Mouse (Mus musculus): ENCODE measurements around the gene Muc1. TPM values are rescaled to one million over a fixed set of nuclear protein-coding genes. Genes with fewer than 3 reads are reported as not detected.

Gene Muc1
- total RNA-seq, 2 experiments from 2014 or later = 0.13 to 0.22 TPM

DNA sequence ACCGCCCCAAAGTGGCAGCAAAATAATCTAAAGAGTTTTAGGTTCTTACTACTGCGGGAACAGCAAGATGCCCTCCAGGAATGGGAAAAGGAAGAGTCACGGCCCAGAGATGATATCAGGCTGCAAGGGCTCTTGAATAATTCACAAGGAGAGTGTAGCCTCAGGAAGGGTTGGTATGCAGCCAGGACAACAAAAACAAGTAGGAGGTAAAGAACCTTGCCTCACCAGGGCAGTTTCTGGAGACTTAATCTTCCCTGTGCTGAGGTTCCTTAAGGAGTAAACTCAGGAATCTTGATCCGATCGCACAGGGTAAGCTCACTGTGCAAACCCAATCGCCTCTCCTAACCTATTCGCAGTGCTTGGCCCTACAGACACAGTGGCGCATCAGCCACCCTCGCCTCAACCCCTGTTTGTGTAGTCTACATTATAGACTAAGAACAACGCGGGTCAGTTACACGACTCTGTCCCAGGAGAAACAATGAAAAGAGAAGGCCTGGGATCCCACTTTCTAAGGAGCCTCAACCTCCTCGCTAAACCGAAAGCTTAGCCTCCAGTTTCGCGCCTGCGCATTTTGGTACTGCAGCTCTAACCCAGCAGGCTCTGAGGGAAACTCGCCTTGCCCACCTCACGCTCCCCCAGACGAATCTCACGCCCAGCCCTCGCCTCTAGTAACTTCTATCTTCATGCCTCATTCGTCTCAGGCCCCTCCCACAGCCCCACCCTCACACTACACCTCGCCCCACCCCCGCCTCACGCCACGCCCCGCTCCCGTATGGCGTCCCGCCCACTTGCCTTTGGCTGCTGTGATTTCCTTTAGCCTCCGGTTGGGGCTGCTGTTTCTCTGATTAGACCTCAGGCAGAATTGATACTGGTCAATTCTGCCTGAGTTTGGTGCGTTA lies 32.6 kb upstream of the Muc1 start:
- H3K4me3 ChIP-seq = peak overlapping the region; percentile 70
- DNase-seq = peak; percentile 94
- TF ChIP-seq CTCF (IDR thresholded peaks at IDR 0.05) = peak; percentile 56
- intact Hi-C loops (cut with DNase I) = loop anchor here (2.0 kb wide), 1 partner anchor 19 kb away; the partner anchor contains the start of gene Thbs3
- peak overlapping the region; percentile 84 for H3K27ac ChIP-seq

- Histone ChIP-seq H3K27ac (no peak overlapping the region), H3K4me3 (no peak overlapping the region)
- intact Hi-C loops (cut with DNase I) = no loop called here
- no peak for DNase-seq
- no peak for TF ChIP-seq CTCF (IDR thresholded peaks at IDR 0.05)
These were observed 29.0 kb upstream of the Muc1 start for GRCm38 (mm10) chr3:89199839-89200238.

GRCm38 (mm10) chr3:89202253-89203141 lies 26.4 kb upstream of the Muc1 start, which contains the start of gene Gba:
TSS of gene Gba (plus strand) at chr3:89202928.
- peak; percentile 85 for DNase-seq
- TF ChIP-seq CTCF (IDR thresholded peaks at IDR 0.05) = no peak
- H3K27ac ChIP-seq = peak within 1 kb of the TSS; percentile 81
- peak within 1 kb of the TSS; percentile 77 for H3K4me3 ChIP-seq
- intact Hi-C loops (cut with DNase I) = no loop called here

- no peak for DNase-seq
- TF ChIP-seq CTCF (IDR thresholded peaks at IDR 0.05) = no peak
- Histone ChIP-seq H3K4me3 (peak overlapping the region; percentile 77), H3K27ac (peak overlapping the region; percentile 81)
- intact Hi-C loops (cut with DNase I) = no loop called here
These were observed 25.7 kb upstream of the Muc1 start for GRCm38 (mm10) chr3:89203142-89203514.

DNA sequence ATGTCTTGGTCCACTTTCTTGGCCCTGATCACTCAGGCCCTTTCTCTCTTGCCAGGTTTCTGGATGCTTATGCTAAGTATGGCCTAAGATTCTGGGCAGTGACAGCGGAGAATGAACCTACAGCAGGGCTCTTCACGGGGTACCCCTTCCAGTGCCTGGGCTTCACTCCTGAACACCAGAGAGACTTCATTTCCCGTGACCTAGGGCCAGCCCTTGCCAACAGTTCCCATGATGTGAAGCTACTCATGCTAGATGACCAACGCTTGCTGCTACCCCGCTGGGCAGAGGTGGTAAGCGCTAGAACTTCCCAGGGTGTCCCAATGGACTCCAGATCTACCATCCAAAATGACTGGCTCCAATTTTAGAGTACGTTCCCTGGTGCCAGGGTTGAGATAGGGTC lies 22.8 kb upstream of the Muc1 start:
- no peak overlapping the region for H3K4me3 ChIP-seq
- H3K27ac ChIP-seq = no peak overlapping the region
- intact Hi-C loops (cut with DNase I) = no loop called here
- no peak for DNase-seq
- TF ChIP-seq CTCF (IDR thresholded peaks at IDR 0.05) = no peak

- no peak overlapping the region for H3K27ac ChIP-seq
These were observed 22.2 kb upstream of the Muc1 start for GRCm38 (mm10) chr3:89206695-89207094.

DNA sequence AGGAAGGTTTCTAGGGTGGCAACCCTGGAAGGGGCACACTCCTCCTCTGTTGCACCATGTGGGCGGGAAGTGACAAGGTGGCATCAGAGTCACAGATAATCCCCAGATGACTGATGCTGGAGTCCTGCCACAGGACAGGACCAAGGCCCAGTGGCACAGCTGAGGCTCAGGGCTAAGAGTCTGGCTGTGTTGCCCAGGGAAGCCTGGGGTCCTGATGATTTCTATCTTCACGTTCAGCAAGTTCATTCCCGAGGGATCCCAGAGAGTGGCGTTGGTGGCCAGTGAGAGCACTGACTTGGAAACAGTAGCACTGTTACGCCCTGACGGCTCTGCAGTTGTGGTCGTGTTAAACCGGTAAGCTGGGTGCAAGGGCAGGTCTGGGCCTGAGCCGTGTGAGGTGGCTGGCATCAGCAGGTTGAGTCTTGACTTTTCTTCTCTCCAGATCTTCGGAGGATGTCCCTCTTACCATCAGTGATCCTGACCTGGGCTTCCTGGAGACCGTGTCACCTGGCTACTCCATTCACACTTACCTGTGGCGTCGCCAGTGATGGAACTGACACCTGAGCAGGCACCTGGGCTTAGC lies 20.7 kb upstream of the Muc1 start:
- no peak overlapping the region for H3K4me3 ChIP-seq
- intact Hi-C loops (cut with DNase I) = no loop called here
- DNase-seq = no peak
- TF ChIP-seq CTCF (IDR thresholded peaks at IDR 0.05) = no peak
- H3K27ac ChIP-seq = no peak overlapping the region

More at GRCm38 (mm10) chr3:89206695-89207094, 22.2 kb upstream of the Muc1 start:
- H3K4me3 ChIP-seq = no peak overlapping the region
- TF ChIP-seq CTCF (IDR thresholded peaks at IDR 0.05) = no peak
- intact Hi-C loops (cut with DNase I) = no loop called here
- DNase-seq = no peak

DNA sequence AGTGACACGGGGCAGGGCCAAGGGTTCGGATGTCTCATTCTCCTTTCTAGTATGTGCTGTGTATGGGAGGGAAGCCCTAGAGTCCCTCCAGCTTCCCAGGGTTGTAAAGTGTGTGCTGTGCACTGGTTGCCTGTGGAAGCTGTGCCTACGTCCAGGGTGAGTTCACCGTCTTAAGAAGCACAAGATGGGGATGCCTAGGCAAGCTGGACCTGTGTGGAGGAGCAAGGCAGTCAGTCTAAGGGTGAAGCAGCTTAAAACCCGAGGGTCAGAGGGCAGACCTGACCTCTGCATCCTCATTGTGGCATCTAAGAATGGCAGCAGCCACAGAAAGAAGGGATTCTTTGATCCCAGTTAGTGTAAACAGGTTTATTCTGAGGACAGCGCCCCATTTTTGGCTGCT lies 20.1 kb upstream of the Muc1 start:
- intact Hi-C loops (cut with DNase I) = no loop called here
- no peak for TF ChIP-seq CTCF (IDR thresholded peaks at IDR 0.05)
- DNase-seq = no peak
- Histone ChIP-seq H3K4me3 (no peak overlapping the region), H3K27ac (no peak overlapping the region)

- Histone ChIP-seq H3K4me3 (no peak overlapping the region), H3K27ac (no peak overlapping the region)
- no peak for DNase-seq
- intact Hi-C loops (cut with DNase I) = loop anchor here (10.0 kb wide), 1 partner anchor 45 kb away; the partner anchor contains the start of genes Clk2 and Hcn3
- no peak for TF ChIP-seq CTCF (IDR thresholded peaks at IDR 0.05)
These were observed 19.1 kb upstream of the Muc1 start for GRCm38 (mm10) chr3:89209731-89210130.

- no peak for TF ChIP-seq CTCF (IDR thresholded peaks at IDR 0.05)
- no peak overlapping the region for H3K27ac ChIP-seq
- intact Hi-C loops (cut with DNase I) = loop anchor here (10.0 kb wide), 1 partner anchor 45 kb away; the partner anchor contains the start of genes Clk2 and Hcn3
These were observed 18.7 kb upstream of the Muc1 start for GRCm38 (mm10) chr3:89210162-89210561.

GRCm38 (mm10) chr3:89210731-89211130 lies 18.1 kb upstream of the Muc1 start:
- Histone ChIP-seq H3K4me3 (no peak overlapping the region), H3K27ac (peak overlapping the region; percentile 8; the same call in 1 of the 2 replicates)
- peak; percentile 50 for DNase-seq
- intact Hi-C loops (cut with DNase I) = loop anchor here (10.0 kb wide), 1 partner anchor 46 kb away; the partner anchor contains the start of genes Clk2 and Hcn3
- TF ChIP-seq CTCF (IDR thresholded peaks at IDR 0.05) = no peak

More at GRCm38 (mm10) chr3:89210162-89210561, 18.7 kb upstream of the Muc1 start:
- H3K4me3 ChIP-seq = no peak overlapping the region
- no peak for DNase-seq
